Mouse (Mus musculus) testis, postnatal 14 days (tissue): ENCODE measurements at regions not wholly inside any gene's neighbourhood (a gene's known extent, or its start where the extent isn't known, plus 50 kb on each side); places are given as distances from the start of the nearest gene placed in this dataset.

Experiments used
- DNase-seq: peaks from one replicate; pipeline ENCODE4 v3.0.0; 2021; ENCODE audit warnings: low spot score

DNA sequence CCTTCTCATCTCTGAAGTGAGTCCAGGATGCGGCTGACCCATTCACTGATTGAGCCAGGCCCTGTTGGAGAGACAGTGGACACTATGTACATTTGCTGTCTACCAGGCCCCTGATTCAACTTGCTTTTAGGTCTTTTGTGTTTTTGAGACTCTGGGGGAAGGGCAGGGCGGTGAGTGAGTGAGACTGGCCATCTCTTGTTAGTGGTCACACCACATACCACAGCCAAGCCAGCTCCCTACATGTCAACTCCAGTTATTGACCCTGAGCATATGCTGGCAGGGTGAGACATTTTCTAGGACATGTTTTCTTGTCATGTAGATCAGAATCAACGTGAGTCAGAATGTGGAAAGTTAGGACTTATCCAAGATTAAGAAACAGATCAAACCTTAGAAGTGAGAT is 201.8 kb upstream of the Id2 start:
- DNase-seq, result no peak

- no peak for DNase-seq
Measured at GRCm38 (mm10) chr12:25297960-25298359, 201.0 kb upstream of the Id2 start.

GRCm38 (mm10) chr12:25296648-25297047 is 199.7 kb upstream of the Id2 start:
- no peak for DNase-seq

DNA sequence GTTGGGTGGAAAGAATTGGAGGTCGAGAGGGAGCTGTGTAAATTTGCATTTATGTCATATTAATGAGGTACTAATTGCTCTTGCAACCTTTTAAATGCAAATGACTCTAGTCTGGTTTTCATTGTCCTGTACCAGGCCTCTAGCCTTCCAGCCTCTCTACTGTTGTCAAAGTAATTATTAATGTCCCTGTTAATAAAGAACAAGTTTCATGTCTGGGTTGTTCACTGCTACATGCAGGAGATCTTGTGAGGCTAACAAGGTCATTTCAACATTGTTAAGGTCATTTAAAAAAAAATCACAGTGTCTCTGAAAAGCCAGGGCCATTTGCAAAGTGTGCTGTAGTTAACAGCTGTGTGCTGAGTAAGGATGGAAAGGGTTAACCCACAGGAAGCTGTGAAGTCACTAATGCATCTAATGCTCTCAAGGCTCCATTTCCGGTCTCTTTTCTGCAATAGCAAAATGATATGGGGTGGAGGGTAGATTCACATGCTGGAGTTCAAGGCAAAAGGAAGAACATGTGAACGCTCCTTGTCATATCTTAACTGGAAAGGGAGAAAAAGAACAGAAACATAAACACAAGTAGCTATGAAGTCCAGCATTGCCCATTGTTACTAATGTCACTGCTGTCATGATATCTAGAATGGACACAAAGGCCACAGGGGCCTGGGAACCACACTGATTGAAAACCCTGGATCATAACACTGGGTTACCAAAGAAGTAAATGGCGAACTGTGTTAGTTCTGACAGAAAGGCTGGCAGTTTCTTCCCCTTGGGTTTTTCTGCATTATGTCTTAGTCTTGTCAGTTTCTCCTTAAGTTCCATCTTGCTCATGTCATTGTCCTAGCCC is 197.5 kb upstream of the Id2 start:
- DNase-seq, result no peak

GRCm38 (mm10) chr12:25293470-25294178 is 196.7 kb upstream of the Id2 start:
- no peak for DNase-seq

GRCm38 (mm10) chr12:25289381-25289780 is 192.4 kb upstream of the Id2 start:
- DNase-seq, result no peak

DNA sequence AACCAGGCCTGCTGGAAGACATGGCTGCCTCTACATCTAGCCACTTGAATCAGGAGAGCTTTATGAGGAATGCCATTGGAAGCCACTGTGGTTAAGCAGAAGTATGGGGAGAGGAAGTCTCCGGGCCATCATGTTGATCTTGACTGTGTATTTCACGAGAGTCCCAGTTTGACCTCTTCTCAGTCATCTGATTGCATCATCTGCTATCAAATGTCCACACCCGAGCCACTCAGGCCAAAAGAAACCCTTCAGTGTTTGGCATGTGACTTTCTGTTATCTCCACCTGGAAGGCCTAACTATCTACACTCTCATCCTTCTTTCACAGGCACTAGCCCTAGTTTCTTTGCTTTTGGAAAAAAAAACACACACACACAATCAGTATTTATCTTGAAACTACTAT is 186.9 kb upstream of the Id2 start:
- DNase-seq, result no peak

GRCm38 (mm10) chr12:25281438-25281837 is 184.5 kb upstream of the Id2 start:
- no peak for DNase-seq

DNA sequence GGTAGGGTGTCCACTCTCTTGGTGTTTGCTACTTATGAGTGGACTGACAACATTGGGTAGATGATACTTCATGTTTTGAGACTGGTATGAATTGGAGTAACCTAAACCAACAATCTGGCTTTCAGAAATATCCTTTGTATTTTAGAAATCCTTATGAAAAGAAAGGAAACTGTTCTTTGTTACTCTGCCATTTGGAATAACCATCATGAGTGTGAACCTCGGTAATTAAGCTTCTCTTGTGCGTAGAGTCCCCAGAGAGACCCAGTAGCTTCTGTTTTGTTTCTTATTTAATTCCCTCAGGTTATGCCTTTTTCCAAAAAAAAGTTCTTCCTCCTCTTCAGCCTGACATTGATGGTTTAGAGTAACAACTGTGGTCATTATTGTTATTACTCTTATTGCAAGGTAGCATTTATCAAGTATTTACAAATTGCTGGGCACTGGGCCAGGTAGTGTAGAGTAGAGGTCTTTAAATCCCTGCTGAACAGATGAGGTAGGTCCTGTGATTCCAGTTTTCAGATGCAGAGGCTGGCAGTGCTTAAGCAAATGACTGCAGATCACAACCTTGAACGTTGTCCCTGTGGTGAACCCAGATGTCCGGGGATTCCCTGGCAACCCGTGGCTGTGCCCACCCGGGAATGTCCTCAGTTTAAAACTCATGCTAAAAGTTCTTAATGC is 176.8 kb upstream of the Id2 start:
- no peak for DNase-seq

GRCm38 (mm10) chr12:25272752-25273125 is 175.8 kb upstream of the Id2 start:
- DNase-seq, result no peak

DNA sequence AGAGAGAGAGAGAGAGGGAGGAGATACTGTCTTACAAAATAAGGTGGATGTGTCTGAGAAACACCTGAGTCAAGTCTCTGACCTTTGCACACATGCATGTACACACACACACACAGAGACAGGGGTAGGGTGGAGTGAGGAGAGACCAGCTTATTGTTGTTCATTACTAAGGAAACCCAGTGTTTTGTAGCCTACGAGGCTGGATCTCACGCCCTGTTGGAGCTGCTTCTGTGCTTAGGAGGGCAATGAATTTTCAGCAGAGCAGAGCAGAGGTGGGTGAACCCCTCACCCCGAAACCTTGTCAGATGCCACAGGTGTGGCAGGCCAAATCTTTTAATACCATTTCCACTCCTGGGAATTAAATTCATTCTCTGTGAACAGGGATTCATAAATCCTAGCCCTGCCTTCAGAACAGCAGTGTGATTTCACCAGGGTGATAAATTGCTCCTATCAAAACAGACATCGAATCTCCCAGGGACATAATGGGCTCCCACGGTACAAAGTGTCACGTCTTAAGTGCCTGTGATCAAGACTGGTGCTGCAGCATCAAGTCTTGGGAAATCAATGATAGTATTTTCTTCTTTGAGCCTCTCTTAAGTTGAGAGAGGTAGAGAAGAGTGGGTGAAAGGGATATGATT is 175.3 kb upstream of the Id2 start:
- no peak for DNase-seq

GRCm38 (mm10) chr12:25269878-25270277 is 172.9 kb upstream of the Id2 start:
- DNase-seq, result no peak

DNA sequence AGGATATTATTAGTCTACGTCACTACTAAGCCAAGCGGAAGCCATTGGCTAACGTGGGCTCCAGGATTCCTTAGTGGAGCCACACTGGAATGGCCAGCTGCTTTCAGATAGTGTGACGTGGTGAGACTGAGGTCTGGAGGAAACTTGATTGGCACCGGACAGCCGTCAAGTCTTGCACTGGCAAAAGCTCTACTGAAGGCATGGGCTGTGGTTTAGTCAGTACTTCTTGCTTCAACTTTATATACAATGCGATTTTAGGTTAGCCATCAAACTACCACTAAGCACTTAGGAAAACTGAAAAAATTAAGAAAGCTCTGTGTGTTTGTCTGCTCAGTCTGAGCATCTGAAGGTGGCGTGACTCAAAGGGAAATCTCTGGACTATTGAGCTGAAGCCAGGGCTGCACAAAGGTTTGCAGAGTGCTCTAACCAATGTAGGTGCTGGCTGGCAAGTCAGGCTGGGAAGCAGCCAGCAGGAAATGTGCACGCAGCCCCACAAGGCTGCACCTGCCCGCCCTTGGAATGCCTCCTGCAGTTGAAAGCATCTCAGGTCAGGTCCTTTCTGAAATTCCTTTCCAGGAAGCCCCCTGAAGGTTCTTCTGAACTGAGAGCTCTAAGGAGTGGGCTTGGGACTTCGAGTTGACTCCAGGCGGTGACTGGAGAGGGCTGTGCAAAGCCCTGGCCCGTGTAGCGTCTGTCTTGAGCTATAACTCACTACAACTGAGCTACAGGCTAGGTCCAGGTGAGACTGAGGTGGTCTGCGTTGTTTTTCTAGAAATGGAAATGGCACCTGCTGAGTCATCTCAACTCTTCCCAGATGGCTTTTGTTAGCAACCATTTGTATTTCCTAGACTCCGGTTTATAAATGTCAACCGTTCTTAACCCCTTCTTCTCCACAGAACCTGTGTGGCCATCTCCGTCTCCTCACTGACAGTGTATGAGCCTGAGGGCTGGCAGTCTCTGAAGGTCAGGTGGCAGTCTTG is 172.2 kb upstream of the Id2 start:
- DNase-seq, result no peak

DNA sequence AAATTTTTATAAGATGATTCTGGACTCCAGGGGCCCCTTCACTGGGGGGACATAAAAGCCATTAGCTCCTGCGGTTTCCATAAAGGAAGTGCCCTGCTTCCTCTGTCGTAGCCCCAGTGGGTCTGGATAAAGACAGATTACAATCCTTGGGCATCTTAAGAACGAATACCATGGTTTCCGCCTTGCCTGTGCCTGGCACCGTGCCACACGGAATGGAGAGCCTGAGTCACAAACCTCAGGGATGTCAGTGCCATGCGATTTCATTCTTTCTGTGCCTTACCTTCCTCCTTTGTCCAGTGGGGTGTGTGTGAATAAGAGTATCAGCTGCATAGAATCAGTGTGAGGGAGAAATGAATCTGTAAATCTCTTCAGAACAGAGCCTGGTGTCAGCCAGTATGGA is 171.4 kb upstream of the Id2 start:
- no peak for DNase-seq

DNA sequence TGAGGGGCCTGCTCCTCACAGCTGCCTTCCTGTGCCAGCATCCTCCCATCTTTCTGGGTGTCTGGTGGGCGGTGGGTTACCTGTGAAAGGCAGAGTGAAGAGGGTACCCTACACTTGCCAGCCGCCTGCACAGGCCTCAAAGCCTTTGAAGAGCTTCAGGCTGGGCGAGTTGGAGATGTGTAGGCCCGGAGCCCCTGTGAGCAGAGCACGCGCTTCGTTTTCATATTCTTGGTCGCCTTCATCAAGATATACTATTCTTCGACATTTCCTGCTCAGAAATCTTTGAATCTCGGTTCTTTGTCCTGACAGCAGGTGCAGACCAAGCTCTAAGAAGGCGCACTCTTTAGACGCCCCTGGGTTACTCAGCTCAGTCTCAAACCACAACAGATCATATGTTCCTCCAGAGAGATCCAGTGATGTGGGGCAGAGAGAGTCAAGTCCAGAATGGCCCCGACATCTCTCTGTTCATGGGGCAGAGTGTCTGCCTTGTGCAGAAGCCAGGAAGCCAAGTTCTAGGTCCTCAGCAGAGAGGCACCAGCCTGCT is 170.7 kb upstream of the Id2 start:
- DNase-seq, result no peak

DNA sequence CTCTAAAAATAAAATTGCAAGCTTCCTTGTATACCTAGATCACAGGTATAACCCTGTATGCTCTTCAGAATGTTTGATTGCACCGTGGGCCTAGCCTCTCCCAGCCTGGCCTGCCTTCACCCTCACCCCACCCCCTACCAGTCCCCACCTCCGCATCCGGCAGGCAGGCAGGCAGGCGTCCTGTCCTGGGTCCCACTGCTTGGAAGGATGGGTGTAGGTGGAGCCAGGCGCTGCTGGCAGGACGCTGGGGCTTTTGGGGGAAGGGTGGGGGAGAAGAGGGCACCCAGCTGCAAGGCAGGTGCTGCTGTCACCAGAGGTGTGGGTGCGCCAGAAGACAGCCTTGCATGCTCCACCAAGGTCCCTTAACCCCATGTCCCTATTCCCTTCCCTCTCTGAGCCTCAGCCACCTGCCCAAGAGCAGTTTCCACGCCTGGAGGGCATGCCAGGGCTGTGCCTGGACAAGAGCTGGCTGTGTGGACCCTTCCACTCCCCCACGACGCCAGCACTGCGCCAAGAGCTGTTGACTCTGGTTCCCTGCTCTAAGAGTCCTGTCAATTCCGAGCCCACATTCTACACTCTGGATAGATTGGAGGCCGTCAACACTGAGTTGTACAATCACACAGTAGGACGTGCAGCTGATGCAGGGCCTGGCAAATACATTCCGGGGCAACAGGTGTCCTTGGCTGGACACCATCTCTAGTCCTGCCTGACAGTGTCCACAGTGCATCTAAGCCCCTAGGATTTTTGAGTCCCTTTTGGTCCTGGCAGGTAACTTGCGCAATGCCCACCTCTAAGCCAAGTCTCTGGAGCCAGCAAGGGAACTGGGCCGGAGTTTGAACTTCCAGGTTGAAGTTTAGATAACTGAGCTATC is 170.0 kb upstream of the Id2 start:
- no peak for DNase-seq

- no peak for DNase-seq
Measured at GRCm38 (mm10) chr12:25265560-25266525, 168.9 kb upstream of the Id2 start.

- no peak for DNase-seq
Measured at GRCm38 (mm10) chr12:25265066-25265465, 168.1 kb upstream of the Id2 start.

- DNase-seq, result no peak
Measured at GRCm38 (mm10) chr12:25264408-25264807, 167.5 kb upstream of the Id2 start.
